Mouse (Mus musculus) WW6 (cell line): ENCODE measurements around the gene Thrap3.
A peak's percentile ranks its signal among the peaks of the same experiment; 100 is the strongest.

Source experiments
- DNase-seq: peaks from one replicate; pipeline ENCODE4 v3.0.0-alpha.2; 2013; ENCODE audit warnings: low read depth, low spot score

Thrap3 gene

GRCm38 (mm10) chr4:126202303-126203181 is at the start of gene Thrap3:
Gene Thrap3, minus strand, starts transcription at chr4:126202760.
- DNase-seq = peak; percentile 94

- DNase-seq = no peak
Observed at GRCm38 (mm10) chr4:126251655-126252254, 49.2 kb upstream of the Thrap3 start.

DNA sequence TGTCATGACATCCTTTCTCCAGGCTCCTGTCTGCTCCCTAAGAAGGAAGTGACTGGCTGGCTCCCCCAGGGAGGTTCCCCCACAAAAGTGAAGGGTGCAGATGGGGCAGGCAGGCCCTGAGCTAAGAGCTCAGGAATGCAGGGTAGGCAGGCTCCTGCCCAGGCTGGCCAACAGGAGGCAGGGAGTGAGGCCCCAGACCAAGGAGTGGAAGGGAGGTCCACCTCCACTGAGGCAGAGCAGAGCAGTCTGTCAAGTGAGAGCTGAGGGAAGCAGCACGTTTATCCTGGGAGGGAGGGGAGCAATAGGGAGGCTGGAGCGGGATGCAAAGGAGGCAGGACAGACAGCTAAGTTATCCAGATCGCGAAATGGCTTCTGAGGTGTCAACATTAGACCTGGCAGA is 48.1 kb upstream of the Thrap3 start:
- DNase-seq = no peak

- DNase-seq = no peak
Observed at GRCm38 (mm10) chr4:126248261-126248868, 45.8 kb upstream of the Thrap3 start.

DNA sequence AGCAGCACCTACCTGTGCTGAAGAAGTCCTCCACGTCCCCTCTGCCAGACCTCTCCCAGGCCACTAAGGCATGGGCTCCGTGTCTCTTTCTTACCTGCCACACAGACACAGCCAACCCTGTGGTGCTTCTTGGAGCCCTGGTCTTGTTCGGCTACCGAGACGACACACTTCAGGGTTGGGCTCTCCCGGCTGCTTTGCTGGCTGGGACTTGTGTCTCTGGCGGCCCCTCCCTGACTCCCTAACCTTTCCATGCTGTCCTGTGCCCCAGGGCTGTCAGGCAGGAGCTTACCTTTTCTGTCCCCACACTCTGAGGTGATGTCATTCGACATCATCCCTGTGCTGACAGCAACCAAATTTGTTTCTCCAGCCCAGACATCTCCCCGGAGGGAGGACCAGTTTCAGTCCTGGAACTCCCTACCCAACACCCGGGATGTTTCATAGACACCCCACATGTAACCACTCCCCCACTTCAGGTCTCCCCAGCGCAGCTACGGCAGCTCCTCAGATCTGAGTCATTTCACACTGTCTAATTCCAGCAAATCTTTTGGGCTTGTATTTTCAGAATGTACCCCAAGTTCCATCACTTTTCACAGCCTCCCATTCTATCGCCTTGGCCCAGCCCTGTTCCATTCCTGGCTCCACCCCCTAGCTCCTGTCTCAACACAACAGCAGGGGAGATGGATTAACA is 43.8 kb upstream of the Thrap3 start:
- no peak for DNase-seq

DNA sequence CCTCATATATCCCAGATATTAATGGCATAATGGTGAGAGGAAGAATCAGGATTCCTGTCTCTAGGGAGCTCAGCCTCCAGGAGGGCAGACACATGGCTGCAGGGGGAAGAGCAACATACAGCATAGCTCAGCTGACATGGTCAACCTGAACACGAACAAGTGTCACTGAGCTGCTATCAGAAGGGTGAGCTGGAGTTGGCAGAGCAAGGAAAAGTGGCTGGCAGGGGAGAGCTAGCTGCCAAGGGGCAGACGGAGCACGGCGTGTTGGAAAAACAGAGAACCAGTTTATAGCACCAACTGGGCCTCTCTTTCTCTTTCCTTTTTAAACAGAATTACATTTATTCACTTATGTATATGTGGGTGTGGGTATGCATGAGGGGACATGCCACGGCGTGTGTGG is 40.0 kb upstream of the Thrap3 start:
- no peak for DNase-seq

GRCm38 (mm10) chr4:126241956-126242355 is 39.4 kb upstream of the Thrap3 start:
- no peak for DNase-seq

DNA sequence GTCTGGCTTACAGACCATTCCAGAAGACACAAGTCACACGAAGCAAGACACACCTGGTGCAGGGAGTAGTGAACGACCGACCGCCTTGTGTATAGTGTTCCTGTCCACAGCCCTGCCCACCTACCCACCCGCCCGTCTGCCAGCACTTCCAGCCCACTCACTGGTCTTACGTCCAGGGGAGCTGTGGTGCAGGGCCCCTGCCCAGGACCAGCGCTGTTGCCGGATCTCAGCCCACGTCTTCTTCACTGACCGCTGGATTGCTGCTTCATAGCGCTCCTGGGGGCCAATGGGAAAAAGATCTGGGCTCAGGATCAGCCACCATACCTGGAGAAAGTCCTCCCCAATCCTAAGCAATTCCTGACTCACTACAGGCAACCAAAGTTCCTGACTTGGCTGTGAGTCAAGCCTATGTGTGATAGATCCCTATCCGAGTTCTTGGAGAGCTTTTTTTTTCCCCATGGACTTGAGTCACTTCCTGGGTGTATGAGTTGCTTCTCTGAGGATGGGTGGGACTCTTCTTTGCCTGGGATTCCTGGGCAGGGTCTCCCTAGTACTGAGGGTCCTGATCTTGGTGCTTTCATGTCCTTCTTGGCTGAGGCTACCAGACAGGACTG is 37.4 kb upstream of the Thrap3 start:
- DNase-seq = no peak

DNA sequence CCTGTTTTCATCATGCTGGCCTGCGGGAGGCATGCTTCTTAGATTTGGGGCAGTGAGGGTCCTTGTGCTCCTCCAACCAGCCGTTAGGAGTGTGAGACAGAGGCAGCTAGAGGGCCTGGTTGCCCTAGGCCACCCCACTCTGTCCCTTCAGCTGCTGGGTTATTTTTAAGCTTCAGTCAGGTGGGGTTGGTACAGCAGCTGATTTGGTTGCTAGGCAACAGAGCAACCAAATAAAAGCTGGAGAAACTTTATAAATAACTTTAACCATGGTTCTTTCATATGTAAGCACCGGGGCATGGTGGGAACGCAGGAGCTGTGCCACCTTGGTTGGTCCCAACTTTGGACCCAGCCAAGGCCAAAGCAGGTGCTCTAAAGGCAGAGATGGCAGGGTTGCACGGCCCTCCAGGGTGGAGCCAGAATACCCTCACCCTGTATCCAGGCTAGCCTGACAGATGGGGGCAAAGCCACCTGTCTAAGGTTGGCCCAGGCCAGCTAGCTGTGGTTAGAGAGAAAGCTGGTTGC is 35.2 kb upstream of the Thrap3 start:
- no peak for DNase-seq

GRCm38 (mm10) chr4:126236467-126237280 is 34.1 kb upstream of the Thrap3 start:
- no peak for DNase-seq

GRCm38 (mm10) chr4:126235191-126235590 is 32.6 kb upstream of the Thrap3 start:
- DNase-seq = no peak

- no peak for DNase-seq
Observed at GRCm38 (mm10) chr4:126234496-126235175, 32.1 kb upstream of the Thrap3 start.

- no peak for DNase-seq
Observed at GRCm38 (mm10) chr4:126233676-126234308, 31.2 kb upstream of the Thrap3 start.

DNA sequence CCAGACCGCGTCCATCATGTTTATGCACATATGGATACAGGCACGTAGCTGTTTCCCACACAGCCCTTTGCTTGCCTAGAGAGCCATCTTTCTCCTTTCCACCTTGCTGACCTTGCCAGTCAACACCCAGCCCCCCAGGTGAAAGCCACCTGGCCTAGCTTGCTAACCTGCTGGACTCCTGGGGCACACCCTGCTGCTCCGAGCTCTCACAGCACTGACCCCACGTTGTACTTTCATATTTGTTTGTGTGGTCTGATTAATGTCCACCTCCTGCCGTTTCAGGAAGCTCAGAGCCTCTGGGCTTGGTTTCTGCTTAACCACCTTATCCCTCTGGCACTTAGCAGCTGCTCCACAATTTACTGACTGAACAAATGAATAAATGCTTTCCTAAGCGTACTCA is 27.3 kb upstream of the Thrap3 start:
- no peak for DNase-seq

- no peak for DNase-seq
Observed at GRCm38 (mm10) chr4:126228144-126228543, 25.6 kb upstream of the Thrap3 start.

DNA sequence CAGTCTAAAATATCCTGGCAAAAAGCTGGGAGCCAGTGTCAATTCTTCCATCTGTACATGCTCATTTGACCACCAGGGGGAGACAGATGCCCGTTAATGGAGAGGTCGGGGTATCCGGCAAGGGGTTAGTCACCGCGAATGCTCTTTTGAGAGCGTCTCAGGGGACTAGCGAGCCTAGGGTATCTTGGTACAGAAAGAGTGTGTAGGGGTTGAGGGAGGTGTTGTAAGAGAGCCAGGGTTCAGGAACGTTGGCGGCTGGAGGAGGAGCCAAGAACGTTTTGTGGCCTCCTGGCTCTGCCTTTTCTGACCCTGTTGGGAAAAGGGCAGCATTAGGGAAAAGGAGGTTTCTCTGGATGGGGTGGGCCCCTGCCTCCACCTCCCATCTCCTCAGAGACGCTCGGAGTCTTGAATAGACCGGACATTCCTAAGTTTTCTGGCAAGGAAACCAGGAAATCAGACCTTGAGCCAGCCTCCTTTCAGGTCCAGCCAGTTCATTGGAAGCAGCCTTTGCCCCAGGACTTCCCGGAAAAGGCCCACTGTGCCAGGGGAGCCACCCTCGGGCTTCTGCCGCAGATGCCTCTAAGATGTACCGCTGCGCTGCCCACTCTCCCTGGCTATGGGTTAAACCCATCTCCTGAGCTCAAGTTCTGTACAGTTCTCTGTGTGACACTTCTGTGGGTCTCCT is 24.7 kb upstream of the Thrap3 start:
- DNase-seq = peak; percentile 53

DNA sequence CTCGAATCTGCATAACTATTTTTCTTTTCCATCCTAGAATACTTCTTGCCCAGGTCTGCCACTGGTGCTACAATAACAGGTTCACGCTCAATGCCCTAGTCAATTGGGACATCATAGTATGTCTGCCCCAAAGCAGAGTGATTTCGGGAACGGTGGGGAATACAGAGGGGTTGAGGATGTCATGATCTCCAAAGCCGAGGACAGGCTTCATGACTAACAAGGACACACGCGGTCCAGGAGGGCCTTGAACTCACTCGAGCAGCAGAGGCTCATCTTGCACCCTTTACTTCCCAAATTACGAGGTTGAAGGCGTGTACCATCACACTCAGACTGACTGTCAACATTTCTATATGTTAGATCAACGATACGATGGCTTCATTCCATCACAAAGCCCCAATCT is 24.1 kb upstream of the Thrap3 start:
- no peak for DNase-seq

GRCm38 (mm10) chr4:126222631-126223030 is 20.1 kb upstream of the Thrap3 start:
- DNase-seq = peak; percentile 45

DNA sequence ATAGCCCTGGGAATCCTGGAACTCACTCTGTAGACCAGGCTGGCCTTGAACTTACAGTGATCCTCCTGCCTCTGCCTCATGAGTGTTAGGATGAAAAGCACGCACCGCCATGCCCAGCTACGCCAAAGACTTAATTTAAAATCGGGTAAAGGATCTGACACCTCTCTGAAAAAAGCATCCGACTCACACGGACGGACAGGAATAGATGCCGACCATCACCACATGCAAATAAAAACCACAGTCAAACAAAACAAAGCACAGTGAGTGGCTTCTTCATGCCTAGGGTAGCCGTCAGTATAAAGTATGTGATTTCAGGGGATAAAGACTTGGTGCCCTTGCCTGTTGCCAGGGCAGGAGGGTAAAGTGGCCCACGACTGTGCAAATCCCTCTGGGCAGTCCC is 17.5 kb upstream of the Thrap3 start:
- no peak for DNase-seq
